Mouse (Mus musculus) cerebellum, adult 2 months (tissue): ENCODE results near the gene Atp2a1. TPM values are rescaled to one million over a fixed set of nuclear protein-coding genes. Genes with fewer than 3 reads are reported as not detected.

Experiments
- DNase-seq, 2 experiments: peaks; one replicate each; pipeline ENCODE4 v3.0.0; 2021
- H3K27ac ChIP-seq: fragments of 200-500 bp; 2 replicates; pipeline ENCODE4 v1.5.1; 2012; ENCODE audit warnings: low read length, control low read depth, inconsistent platforms; ENCODE audit not compliant: insufficient read depth
- H3K27me3 ChIP-seq: fragments of 200-500 bp; 2 replicates; pipeline ENCODE4 v1.6.1; 2012; ENCODE audit warnings: inconsistent platforms, mild to moderate bottlenecking, low read length, moderate library complexity; ENCODE audit not compliant: control insufficient read depth, insufficient read depth
- H3K4me1 ChIP-seq: fragments of 200-500 bp; 2 replicates; pipeline ENCODE4 v1.6.1; 2011; ENCODE audit warnings: low read length; ENCODE audit not compliant: control insufficient read depth, insufficient read depth
- H3K4me3 ChIP-seq: fragments of 200-500 bp; replicated peaks from 2 replicates; pipeline ENCODE3; 2011; ENCODE audit warnings: mild to moderate bottlenecking, low read depth, low read length, control low read depth; ENCODE audit not compliant: insufficient read depth
- CTCF ChIP-seq: fragments of 200-500 bp; IDR thresholded peaks from 2 replicates; pipeline ENCODE4 v1.5.1; 2011; ENCODE audit warnings: low read depth, mild to moderate bottlenecking, control low read depth, low read length, moderate library complexity, borderline replicate concordance; ENCODE audit not compliant: insufficient read depth
- POLR2A ChIP-seq: fragments of 200-500 bp; IDR thresholded peaks from 2 replicates; pipeline ENCODE4 v1.6.1; 2011; ENCODE audit warnings: low read length, control low read depth, borderline replicate concordance; ENCODE audit not compliant: insufficient read depth
- WGBS: fragments of 180-500 bp; shearing (Covaris S2); methylation state at CpG from one replicate; pipeline ENCODE4 v1.1.7; 2018; 5-methylcytosine and 5-hydroxymethylcytosine counted together
- polyA plus RNA-seq: library from polyadenylated mRNA; depleted of rRNA; stranded (reverse); fragments of >200 nt; gene quantifications from 2 replicates; pipeline ENCODE4 v1.2.3, GENCODE M21; 2012

The Atp2a1 gene
- polyA plus RNA-seq, 1 experiment: 0.46 TPM

DNA sequence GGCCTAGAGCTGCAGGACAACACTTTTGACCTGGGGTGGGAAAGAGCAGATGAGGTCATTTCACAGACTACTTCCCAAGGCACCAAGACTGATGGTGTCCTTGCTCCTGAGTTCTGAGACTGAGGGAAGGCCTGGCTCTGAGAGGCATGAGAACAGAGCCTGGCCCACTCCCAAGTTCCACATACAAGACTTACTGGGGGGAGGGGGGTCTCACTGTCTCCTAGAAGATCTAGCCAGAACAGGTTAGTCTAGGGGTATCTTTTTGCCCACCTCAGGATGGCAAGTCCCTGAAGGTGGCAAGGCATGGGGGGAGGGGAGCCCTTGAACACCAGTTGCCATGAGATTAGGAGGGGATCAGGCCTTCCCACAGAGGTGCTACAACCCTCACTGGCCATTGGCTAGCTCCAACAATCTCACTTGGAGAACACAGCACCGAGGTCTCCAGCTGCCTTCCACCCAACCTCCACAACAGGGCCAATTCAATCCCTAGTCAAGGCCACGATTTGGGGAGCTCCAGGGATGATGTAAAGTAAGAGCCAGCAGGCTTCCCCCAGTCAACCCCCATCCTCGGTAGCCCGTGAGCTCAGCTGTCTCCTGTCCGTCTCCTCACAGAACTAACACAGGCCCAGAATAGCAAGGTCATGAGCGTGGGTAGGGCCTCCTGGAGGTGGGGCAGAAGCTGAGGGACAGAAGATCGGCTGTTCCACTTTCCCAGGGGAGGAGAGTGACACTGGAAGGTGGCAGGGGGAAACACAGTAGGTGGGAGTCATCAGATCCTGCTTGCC is 2.5 kb upstream of the Atp2a1 start:
- DNase-seq: no peak
- no peak overlapping the region for H3K27ac ChIP-seq
- no peaks in the 10 kb centered on the region for H3K4me1 ChIP-seq
- H3K27me3 ChIP-seq: no peaks in the 10 kb centered on the region; the same call in 1 of the 2 replicates
- no peak for TF ChIP-seq POLR2A
- TF ChIP-seq CTCF: no peak
- no peak overlapping the region for H3K4me3 ChIP-seq
- 47% methylated on average over 7 of the region's 7 CpGs for WGBS

GRCm38 (mm10) chr7:126464836-126465235 is 1.9 kb upstream of the Atp2a1 start:
- no peaks in the 10 kb centered on the region; the same call in 1 of the 2 replicates for H3K27me3 ChIP-seq
- TF ChIP-seq POLR2A: no peak
- no peak for TF ChIP-seq CTCF
- WGBS: 37% methylated on average over 5 of the region's 5 CpGs

DNA sequence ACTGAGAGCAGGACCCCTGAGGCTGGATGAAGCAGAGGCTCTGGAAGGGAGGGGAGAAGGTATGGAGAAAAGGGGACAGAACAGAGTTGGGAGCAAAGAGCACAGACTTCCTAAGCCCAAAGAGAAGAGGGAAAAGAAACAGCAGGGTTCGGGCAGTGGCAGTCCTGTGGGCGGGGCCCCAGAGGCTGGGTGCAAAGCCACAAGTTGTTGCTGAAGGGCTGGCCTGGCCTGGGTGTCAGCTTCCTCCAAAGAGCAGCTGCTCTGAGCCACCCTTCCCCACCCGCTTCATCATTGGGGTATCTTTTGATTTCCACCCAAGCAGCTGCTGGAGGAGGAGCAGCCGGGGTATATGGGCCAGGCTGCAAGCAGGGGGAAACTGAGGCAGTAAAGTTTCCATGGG is 1.2 kb upstream of the Atp2a1 start:
- no peak overlapping the region for H3K27ac ChIP-seq
- H3K4me1 ChIP-seq: no peaks in the 10 kb centered on the region
- no peak for DNase-seq
- TF ChIP-seq CTCF: no peak
- no peak for TF ChIP-seq POLR2A
- H3K27me3 ChIP-seq: no peaks in the 10 kb centered on the region; the same call in 1 of the 2 replicates
- no peak overlapping the region for H3K4me3 ChIP-seq
- 48% methylated on average over 4 of the region's 4 CpGs for WGBS

More at GRCm38 (mm10) chr7:126464836-126465235, 1.9 kb upstream of the Atp2a1 start:
- no peak overlapping the region for H3K4me3 ChIP-seq
- H3K4me1 ChIP-seq: no peaks in the 10 kb centered on the region
- no peak overlapping the region for H3K27ac ChIP-seq
- no peak for DNase-seq

GRCm38 (mm10) chr7:126463547-126463946 is 639 bp upstream of the Atp2a1 start:
- no peaks in the 10 kb centered on the region; the same call in 1 of the 2 replicates for H3K27me3 ChIP-seq
- H3K27ac ChIP-seq: no peak overlapping the region
- no peaks in the 10 kb centered on the region for H3K4me1 ChIP-seq
- WGBS: 64% methylated on average over 4 of the region's 4 CpGs
- no peak overlapping the region for H3K4me3 ChIP-seq
- DNase-seq: no peak
- no peak for TF ChIP-seq CTCF
- no peak for TF ChIP-seq POLR2A

GRCm38 (mm10) chr7:126461626-126462025 is 1.3 kb downstream of the Atp2a1 start:
- WGBS: 65% methylated on average over 3 of the region's 3 CpGs
- Histone ChIP-seq H3K4me3 (no peak overlapping the region), H3K27ac (no peak overlapping the region), H3K27me3 (no peaks in the 10 kb centered on the region; the same call in 1 of the 2 replicates), H3K4me1 (no peaks in the 10 kb centered on the region)
- TF ChIP-seq POLR2A (no peak), CTCF (no peak)
- no peak for DNase-seq

GRCm38 (mm10) chr7:126460623-126461399 is 2.1 kb downstream of the Atp2a1 start:
- DNase-seq: no peak
- no peak overlapping the region for H3K4me3 ChIP-seq
- H3K27ac ChIP-seq: no peak overlapping the region
- H3K4me1 ChIP-seq: no peaks in the 10 kb centered on the region
- whole genome bisulfite sequencing: 54% methylated on average over 10 of the region's 10 CpGs
- TF ChIP-seq POLR2A (no peak), CTCF (no peak)
- H3K27me3 ChIP-seq: no peaks in the 10 kb centered on the region; the same call in 1 of the 2 replicates

GRCm38 (mm10) chr7:126458844-126459618 is 3.9 kb downstream of the Atp2a1 start:
- H3K4me3 ChIP-seq: no peak overlapping the region
- no peak for DNase-seq
- no peak for TF ChIP-seq POLR2A
- no peak for TF ChIP-seq CTCF
- 71% methylated on average over 11 of the region's 11 CpGs for WGBS
- no peaks in the 10 kb centered on the region; the same call in 1 of the 2 replicates for H3K27me3 ChIP-seq
- no peak overlapping the region for H3K27ac ChIP-seq
- no peaks in the 10 kb centered on the region for H3K4me1 ChIP-seq

- Histone ChIP-seq H3K27me3 (no peaks in the 10 kb centered on the region; the same call in 1 of the 2 replicates), H3K4me3 (no peak overlapping the region), H3K4me1 (no peaks in the 10 kb centered on the region), H3K27ac (no peak overlapping the region)
- TF ChIP-seq POLR2A (no peak), CTCF (no peak)
- WGBS: 71% methylated on average over 5 of the region's 5 CpGs
- no peak for DNase-seq
Measured at GRCm38 (mm10) chr7:126458225-126458624, 4.7 kb downstream of the Atp2a1 start.
